Comparison of ENCODE assay signal across 12 mouse cellular contexts in the genomic region with DNA sequence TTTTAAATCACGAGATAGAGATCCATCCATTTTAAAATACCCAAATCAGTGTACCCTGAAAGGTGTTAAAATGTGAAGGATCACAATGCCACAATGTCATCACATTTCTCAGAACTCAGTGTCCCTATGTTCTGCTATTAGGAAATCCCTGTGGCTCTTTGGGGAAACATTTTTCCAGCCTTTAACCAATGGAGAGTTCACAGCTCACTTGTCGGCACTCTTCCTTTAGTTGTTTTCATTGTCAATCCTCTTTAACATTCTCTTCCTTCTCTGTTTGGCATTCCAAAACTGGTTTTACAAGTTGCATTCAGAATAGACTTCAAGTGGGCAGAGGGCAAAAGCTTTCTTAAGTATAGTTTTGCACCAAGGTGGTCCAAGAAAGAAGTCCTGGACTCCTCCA.
"Had no signal": no experiment of that assay in that cellular context is flagged by ENCODE, and none has a peak within 500 bp of the region (broad histone marks: within the 10 kb centered on the region; RNA-seq: fewer than 3 reads in every experiment).

No protein-coding gene starts in this region.

- DNase-seq: gastrocnemius, adult 2 months; gastrocnemius, postnatal 10 days; gastrocnemius, postnatal 25 days; heart, adult 11 months; heart, postnatal 10 days; heart, postnatal 4 days; kidney, adult 18-20 months; kidney, adult 8-10 months; kidney, postnatal 10 days; kidney, postnatal 25 days; kidney, postnatal 4 days; liver had no signal
